Mouse (Mus musculus) gastrocnemius, postnatal 10 days (tissue): ENCODE measurements at regions not wholly inside any gene's neighbourhood (a gene's known extent, or its start where the extent isn't known, plus 50 kb on each side); places are given as distances from the start of the nearest gene placed in this dataset.
A peak's percentile ranks its signal among the peaks of the same experiment; 100 is the strongest.

Experiments used
- DNase-seq: peaks from one replicate; pipeline ENCODE4 v3.0.0; 2021; ENCODE audit warnings: mixed read lengths

DNA sequence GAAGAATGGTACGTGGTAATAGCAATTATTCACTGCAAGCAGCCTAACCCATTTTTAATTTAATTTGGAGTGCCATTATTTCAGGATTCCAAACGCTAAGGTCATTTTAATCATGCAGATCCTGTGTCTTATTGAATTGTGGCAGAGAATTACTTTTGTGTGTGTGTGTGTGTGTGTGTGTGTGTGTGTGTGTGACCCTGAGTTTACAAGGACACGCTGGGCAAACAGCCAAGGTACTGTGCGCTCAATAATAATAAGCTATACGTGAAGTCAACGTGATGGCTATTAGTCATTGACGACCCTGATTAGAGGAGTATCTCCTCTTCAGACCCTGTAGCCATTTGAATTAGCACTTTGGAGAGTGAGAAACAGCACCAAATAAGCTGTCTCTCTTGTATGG is 144.1 kb downstream of the Klf7 start:
- no peak for DNase-seq

DNA sequence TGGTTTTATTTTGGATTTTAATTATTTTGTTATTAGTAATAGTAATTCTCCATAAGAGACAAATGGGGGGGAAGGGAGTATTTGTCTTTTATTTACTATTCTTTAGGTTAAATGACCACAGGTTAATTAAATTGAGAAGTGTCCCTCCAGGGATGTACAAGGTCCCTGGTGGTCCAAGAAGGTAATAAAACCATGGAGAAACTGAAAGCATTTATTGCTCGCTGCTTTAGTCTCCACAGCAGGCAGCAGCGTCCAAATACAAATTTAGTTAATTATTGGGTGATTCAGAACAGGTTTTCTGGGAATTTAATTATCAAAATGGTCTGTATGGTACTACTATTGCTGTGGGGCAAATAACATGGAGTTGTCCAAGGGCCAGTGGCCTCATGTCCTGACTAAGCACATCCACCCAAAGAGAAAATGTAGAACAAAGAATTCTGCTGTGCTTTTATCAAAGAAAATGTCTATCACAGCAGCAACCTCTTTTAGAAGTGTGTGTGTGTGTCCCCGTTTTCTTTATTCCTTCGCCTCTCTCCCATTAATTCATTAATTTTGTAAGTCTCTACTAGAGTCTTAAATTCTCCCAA is 144.7 kb downstream of the Klf7 start:
- DNase-seq, result no peak

DNA sequence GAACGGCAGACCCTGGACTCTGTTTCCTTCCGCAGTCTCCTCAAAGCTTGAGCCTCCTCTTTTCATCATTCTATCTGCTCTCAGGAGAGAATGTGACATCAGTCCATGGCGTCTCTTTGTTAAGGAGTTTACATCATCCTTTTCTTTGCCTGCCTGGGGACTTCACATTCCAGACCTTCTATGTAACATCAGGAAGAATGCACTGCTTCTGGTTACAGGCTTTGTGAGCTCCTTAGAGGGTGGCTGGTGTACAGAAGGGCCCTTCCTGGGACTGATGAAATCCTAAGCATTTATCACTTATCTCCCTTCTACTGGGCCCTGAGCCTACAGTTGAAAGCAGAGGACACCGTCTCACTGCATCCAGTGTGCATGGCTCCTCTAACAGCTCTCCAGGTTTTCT is 145.2 kb downstream of the Klf7 start:
- DNase-seq, result no peak

DNA sequence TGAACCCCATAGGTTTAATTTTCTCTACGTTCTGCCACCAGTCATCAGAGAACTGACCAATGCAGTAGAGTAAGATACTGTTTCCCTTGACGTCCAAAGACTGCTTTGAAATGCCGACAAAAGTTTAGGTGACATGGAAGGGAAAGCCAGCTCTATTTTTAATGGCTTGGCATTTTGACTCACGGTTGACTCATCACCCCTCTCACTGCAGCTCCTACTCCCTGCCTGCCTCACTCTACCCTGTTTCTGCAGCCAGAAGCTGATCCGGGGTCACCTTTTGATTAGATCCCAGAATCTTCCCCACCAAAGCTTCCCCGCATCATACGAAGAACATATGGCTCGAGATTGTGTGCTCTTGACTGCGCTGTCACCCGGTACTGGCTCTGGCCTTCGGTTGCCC is 154.2 kb downstream of the Klf7 start:
- no peak for DNase-seq

DNA sequence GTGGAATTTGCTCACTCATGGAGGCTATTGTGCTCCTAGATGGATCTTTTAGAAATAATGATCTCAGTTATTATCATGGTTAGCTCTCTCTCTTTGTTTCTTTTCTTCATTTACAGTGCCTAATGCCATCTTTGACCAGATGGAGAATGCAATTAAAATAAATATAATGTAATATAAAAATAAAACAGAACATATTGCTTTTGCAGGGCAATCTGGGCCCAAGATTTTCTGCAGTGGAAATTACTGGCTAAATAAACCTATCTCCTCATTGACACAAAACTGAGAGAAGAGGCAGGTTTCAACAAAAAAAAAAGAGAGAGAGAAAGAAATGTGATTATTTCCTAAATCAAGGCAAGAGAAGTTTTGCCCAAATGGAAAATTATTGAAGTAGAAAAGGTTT is 156.6 kb downstream of the Klf7 start:
- no peak for DNase-seq

DNA sequence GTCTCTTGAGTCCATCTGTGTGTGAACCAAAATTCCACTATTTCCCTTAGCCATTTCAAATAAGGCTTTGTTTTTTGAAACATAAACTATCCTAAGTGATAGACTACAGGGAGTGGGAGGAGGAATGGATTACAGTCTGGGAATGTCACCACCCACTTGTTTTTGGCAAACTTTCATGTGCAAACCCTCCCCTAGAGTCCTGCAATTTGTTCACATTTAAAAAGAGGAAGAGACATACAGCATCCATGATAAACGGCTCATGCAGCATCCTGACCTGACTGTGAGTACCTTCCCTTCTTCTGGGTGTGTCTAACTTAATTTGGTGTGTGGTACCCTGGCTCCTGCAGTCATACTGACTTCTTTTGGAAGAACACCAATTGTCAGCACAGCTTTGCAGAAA is 157.6 kb downstream of the Klf7 start:
- no peak for DNase-seq

DNA sequence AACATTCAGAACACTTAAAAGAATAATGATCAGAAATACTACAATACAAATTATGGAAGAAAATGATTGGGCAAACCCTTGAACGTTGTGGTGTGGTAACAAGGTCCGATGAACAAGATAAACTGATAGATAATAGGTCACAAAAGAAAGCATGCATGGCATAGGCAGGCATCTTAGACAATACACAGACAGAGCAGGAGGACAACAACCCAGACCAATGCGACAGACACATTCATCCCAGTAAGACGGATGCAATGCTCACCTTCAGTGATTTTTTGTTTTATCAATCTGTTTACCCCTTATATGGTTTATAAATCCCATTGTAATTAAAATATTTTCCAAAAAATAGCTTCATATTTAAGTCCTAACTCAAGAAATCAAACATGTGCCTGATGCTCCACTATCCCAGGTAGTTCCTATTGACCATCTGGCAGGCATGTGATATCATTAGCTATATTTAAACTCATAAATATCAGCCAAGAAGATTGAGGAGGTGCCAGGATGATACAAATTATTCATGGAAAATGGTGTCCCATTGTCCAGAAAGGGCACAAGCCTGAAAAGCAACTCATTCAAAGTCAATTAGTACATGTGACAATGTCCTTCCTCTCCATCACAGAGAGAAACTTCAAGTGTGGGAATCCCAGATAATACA is 166.3 kb downstream of the Klf7 start:
- no peak for DNase-seq

DNA sequence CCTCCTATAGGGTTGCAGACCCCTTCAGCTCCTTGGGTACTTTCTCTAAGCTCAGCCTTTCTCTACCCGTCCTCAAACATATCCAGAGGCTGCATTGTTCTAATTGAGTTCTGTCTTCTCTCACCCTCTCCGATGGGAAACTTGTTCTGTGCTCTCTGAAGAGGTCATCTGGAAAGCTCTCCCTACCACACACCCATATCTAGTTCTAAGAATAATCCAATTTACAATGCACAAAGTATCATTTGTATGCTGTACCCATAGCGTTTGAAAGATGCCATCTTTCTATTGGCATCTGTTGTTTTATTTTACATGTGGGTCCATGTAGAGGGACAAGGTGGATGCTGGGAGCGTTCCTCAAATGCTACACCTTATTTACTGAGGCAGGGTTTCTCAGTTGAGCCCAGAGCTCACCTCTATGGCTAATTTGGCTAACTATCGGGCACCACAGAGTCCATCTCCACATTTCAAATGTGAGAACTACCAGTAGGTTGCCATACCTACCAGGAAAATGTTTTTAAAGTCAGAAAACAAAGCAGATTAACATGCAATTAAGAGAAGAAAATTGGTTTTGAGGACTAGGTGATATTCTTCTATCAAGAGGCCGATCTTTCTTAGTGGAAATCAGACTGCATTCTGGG is 167.1 kb downstream of the Klf7 start:
- DNase-seq, result no peak

DNA sequence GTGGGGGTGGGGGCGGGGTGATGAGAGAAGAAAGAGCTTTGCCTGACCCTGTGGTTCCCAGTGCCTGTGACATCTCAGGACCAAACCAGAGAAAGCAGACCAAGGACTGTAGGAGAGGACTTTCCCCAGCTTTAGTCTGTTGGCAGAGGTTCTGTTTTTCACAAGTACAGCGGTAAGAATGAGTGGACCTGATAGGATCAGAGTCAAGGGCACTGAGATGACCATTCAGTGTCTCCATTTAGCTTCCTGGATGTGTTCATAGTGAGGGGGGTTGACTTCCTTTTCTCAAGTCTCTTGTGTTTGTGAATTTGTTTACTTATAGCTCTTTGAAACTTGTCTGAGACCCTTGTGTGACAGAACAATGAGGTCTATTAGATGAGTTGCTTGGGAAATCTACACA is 167.9 kb downstream of the Klf7 start:
- no peak for DNase-seq

DNA sequence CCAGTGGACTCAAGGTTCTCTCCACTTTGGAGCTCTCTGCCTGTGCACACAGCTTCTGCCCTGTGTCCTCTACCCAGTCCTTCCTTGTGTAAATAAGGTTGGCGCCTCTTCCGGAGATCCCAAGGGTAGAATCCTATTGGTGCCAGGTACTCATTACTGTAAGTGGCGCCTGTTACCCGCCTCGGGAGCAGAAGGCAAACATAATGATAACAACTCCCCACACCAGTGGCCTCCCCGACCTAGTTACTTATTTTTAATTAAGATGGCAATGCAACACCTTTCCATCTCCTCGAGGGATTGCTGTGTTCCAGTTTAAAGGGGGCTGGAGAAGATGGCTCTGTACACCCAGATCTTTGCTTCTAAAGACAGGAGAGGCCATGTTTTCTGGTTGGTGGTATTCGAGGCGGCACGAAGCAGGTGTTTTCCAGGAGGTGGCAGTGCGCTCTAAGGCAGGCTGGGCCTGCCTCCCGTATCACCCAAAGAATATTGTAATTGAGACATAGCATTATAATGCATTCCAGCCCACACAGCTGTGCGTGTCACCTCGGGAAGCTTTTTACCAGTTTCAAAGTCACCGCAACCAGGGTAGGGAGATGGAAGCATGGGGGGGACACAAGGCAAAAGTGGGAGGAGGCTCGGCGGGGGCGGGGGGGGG is 168.7 kb downstream of the Klf7 start:
- peak; percentile 33 for DNase-seq

DNA sequence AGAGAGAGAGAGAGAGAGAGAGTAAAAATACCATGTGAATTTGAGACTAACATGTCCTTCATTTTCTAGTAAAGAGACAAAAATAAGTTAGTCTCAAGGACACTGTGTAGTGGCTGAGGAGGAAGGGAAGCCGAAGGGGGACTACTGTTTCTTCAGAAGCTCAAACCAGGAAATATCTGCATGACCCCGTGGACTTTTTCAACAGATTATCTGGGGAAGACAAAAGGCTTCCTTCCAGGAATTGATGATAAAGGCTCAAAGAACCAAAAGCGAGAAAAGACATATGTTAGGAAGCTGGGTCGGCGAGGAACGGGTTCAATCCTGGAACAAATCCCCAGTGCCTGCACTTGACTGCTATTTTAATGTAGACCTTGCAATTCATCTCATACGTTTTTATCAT is 170.4 kb downstream of the Klf7 start:
- no peak for DNase-seq

DNA sequence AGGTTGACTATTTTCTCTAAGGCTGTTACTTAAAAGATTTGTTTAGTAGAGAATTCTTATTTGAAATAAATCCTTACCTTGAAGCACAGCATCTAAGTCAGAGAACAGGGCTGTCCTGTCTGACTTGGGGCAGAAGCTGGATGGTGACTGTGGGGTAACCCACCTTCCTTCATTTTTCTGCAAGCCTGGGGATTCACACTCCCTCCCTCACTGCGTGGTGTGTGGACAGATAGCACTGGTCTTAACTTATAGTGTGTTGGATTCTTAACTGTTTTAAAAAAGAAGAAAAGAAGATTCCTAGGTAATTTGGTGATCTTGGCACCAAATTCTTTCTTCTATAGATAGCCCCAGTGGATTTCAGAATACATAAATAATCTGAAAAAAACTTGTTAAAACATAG is 174.8 kb downstream of the Klf7 start:
- no peak for DNase-seq

DNA sequence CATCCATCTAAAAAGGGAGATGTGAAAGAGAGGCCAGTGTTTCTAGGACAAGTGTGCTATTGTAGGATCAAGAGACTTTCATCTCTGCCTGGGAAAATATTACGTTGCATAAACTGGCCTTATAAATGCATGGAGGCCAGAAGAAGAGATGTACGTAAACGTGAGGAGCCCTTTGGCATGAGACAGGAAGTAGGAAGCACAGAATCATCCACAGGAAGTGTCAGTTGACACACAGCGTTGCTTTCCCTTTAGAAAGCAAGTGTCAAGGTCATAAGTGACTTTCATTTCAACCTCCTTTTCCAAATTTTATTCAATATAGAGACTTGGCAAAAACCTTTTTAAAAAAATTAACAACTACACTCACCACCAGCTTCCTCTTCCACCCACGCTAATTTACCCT is 175.2 kb downstream of the Klf7 start:
- no peak for DNase-seq

DNA sequence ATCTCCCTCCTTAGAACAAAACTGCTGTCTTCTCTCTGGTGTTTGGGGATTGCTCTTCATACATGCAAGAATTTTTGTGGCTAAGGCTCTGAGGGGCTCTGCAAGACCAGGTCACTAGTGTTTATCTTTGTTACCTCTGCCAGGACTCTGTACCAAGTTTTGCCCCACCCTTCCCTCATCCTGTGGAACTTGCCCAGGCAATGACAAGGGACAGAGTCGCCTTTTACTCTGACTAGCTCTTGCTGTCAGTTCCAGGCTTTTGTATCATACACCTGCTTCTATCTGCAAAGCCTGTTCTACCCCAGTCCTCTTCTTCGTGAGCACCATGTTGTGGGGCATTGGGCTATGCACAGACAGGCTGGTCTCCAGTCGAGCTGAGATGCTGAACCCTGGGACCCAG is 175.7 kb upstream of the 4933402D24Rik start:
- no peak for DNase-seq

DNA sequence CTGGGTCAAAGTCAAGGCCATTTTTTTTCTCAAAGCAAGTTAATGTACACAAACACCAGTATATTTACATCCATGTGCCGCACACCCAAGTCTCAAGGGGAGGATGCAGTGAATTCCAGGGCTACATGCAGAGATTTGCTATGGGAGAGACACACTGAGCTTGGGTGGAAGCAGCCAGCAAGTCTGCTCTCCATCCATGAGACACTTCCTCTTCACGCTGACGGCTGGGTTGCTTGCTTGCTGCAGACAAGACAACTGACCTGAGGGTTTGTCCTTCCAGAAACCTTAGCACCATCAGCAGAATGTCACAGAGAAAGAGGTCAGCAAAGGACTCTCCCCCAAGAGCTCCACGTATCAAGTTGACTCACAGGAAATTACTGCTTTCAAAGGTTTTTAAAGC is 169.3 kb upstream of the 4933402D24Rik start:
- no peak for DNase-seq

DNA sequence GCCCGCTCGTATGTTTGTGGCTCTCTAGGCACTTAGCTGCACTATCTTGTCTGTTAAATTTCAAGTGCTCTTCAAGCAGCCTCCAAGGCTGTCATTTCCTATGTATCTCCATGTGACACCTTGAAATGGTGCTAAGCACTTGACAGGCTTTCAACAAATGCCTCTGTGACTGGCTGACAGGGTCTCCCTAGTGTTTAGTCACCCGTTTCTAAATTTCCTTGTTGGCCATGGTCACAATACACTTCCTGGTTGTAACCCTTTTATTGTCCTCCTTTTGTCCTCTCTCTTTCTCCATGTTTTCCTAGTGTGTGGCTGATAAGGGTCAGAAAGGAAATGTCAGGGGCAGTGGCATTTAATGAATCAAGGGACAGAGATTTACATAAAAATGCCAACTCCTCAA is 168.4 kb upstream of the 4933402D24Rik start:
- no peak for DNase-seq

DNA sequence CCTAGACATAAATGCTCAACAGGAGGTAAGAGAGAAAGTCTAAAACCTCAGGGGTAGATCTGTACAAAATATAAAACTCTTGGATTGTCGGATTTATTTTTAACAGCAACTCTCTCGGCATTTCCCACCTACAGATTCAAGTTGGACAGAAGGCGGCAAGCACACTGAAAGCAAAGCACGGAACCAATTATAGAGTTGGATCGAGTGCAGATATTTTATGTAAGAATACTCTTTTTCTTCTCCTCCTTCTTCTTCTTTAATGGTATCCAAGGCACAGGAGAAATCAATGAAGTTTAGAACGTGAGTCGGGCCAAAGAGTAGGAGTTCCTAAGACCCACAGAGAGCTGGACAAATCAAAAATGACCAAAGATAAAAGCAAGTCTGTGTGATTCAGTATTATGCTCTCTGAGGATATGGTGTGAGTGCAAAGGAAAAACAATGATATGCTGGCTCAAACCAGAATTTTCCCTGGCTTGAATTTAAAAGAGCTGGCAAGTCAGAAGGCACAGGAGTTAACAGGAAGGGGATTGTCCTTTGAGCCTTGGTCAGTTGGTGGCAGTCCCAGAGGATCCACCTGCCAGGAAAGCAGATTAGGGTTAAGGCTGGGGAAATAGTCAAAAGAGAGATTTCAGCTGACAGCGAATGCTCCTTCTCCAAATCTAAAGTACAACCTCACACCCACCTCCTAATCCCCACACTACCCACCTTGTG is 165.7 kb upstream of the 4933402D24Rik start:
- DNase-seq, result no peak

DNA sequence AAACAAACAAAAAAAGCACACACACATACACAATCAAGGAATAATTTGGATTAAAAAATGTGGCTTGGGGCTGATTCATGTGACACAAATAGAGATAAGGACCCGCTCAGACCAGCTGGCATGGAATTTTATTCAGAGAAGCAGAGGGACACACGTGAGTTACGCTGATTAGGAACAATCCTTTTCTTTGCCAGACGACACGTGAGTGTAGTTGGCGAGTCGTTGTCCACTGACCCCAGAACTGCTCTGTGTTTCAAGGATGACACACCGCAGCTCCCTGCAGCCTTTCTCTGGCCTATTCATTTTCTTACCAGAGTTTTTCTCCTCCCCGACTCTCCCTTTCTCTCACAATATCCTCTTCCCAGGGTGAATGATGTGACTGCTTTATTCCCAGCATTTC is 163.4 kb upstream of the 4933402D24Rik start:
- DNase-seq, result no peak

DNA sequence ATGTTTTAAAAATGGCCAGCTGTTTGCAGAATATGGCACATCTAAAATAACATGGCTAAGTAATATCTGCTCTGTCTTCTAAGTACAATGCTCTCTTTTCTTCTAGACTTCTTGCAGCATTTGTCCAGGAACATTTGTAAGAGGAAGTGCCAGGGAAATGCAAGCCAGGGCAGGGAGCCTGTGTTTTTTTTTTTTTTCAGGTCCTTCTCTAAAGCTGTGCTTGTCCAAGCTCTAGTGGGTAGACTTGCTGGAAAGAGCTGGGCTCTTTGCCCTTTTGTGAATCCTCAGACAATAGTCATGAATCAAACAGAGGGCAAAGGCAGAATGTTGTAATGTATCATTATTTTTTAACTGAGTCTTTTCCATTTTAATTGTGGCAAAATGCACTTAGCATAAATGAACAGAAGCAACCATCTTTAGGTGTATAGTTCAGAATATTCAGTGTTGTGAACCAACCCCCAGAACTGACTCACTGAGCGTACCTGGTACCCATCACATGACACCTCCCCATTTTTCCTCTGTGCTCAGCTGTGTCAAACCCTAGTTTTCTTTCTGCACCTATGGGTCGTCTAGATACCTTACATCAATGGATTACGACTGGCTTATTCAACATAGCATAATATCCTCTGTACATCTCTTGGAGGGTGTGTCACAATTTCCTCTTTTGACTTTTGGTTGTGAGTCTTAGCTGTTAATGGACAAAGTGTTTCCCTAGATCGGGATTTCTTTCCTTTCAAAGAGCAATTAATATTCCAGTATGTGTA is 160.5 kb upstream of the 4933402D24Rik start:
- DNase-seq, result no peak

DNA sequence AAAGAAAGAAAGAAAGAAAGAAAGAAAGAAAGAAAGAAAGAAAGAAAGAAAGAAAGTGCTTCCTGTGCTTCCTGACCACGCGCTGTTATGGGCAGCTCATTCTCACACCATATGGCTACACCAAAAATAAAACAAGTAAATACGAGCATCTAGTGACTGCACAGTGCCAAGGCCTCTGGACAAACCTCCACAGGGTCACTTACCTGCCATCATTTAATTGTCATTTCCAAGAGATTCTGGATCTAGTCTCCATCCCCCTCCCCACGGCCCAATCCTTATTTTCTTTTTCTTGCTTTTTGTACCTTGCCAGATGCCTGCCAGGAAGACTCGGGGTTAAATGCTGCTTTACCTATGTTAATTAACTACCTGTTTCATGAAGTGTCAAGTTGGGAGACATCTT is 159.8 kb upstream of the 4933402D24Rik start:
- DNase-seq, result no peak

DNA sequence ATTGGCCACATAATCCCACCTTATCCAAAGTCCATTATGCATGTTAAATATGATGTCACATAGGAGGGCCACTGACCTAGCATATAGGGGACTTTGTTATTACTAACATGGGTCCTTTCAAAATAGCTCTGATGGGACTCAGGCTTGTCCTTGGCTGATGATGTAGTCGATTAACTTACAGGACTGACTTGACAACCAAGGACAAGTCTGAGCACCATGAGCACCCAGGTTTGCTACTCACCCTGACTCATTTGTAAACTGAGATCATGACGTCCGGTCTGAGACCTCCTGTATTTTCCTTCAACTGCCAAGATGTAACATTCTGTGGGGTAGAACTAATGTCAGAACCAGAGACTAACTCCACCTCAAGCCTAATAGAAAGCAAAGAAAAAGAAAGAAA is 159.3 kb upstream of the 4933402D24Rik start:
- no peak for DNase-seq
